ENCODE assay signal across 10 mouse cellular contexts in the genomic region with DNA sequence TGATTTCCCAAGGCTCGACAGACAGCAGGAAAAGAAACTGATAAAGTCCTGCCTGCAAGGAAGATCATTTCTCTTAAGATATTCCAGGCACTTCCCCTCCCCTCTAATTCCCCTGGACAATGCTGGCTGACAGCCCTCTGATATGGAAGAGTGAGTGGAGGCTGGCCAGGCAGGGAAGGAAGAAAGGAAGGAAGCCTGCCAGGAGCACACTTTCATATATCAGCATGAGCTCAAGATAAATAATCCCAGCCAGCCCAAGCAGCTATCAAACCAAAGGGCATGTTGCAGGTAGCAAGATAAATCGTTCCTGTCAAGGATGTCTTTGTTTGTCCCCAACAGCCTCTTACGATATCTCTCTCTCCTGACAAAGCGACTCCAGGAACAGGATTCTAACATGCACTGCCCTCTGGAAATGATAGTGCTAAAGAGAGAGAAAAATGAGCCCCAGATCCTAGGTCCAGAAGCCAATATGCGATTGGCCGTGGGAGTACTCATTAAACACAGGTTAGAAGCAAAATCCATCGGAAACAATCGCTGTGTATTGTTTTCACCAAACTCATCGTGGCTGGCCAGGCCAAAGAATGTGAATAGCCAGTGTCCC. TPM values are rescaled to one million over a fixed set of nuclear protein-coding genes. Genes with fewer than 3 reads are reported as not detected.
A peak's percentile ranks its signal among the peaks of the same experiment; 100 is the strongest.
DNase-seq lines count a peak whose midpoint lies in the region; ATAC-seq and TF ChIP-seq lines count a peak whose summit lies in the region.
"Had no signal": no experiment of that assay in that cellular context is flagged by ENCODE, and none has a peak within 500 bp of the region (broad histone marks: within the 10 kb centered on the region; RNA-seq: fewer than 3 reads in every experiment).

No protein-coding gene starts in this region.

- peaks cover 2% of the 10 kb centered on the region; the same call in 1 of the 2 replicates for H3K4me1 ChIP-seq in liver, postnatal 0 days (ENCODE audit: insufficient read depth)
- peaks cover 13% of the 10 kb centered on the region for H3K4me1 ChIP-seq in midbrain, embryonic 15.5 days
- H3K4me1 ChIP-seq: neural tube, embryonic 12.5 days had no signal

- ATAC-seq in liver, postnatal 0 days: no peak
- ATAC-seq in midbrain, embryonic 15.5 days (replicated peaks): peak; percentile 37; the same call in 1 of the 2 replicates
- ATAC-seq in frontal cortex, adult (ENCODE audit: low TSS enrichment): no peak

- TF ChIP-seq CTCF in liver, postnatal 0 days (IDR thresholded peaks at IDR 0.05; ENCODE audit: low read depth): no peak

- no peak for TF ChIP-seq EP300 in liver, postnatal 0 days (IDR thresholded peaks at IDR 0.05; ENCODE audit: low read depth)

- intact Hi-C loops in heart, postnatal 14 days (cut with DNase I): no loop called here

- no peak overlapping the region for H3K4me3 ChIP-seq in liver, postnatal 0 days (ENCODE audit: low read depth, low read length)
- no peak overlapping the region for H3K4me3 ChIP-seq in midbrain, embryonic 15.5 days
- H3K4me3 ChIP-seq: neural tube, embryonic 12.5 days had no signal

- no peaks in the 10 kb centered on the region for H3K27me3 ChIP-seq in liver, postnatal 0 days (ENCODE audit: insufficient read depth, low read length)
- no peaks in the 10 kb centered on the region for H3K27me3 ChIP-seq in midbrain, embryonic 15.5 days (replicated peaks)
- H3K27me3 ChIP-seq: neural tube, embryonic 12.5 days had no signal

- no peak overlapping the region for H3K27ac ChIP-seq in liver, postnatal 0 days (ENCODE audit: low read depth)
- H3K27ac ChIP-seq in midbrain, embryonic 15.5 days: peak overlapping the region; percentile 62
- H3K27ac ChIP-seq: neural tube, embryonic 12.5 days had no signal

- H3K4me2 ChIP-seq in liver, postnatal 0 days (ENCODE audit: low read depth, low read length): no peak overlapping the region
- H3K4me2 ChIP-seq in midbrain, embryonic 15.5 days: no peak overlapping the region
- H3K4me2 ChIP-seq: neural tube, embryonic 12.5 days had no signal

- H3K36me3 ChIP-seq in liver, postnatal 0 days (replicated peaks; ENCODE audit: insufficient read depth, low read length): no peaks in the 10 kb centered on the region
- H3K36me3 ChIP-seq in midbrain, embryonic 15.5 days (replicated peaks): no peaks in the 10 kb centered on the region
- H3K36me3 ChIP-seq: neural tube, embryonic 12.5 days had no signal

- no peaks in the 10 kb centered on the region for H3K9me3 ChIP-seq in liver, postnatal 0 days (ENCODE audit: low read length)
- no peaks in the 10 kb centered on the region for H3K9me3 ChIP-seq in midbrain, embryonic 15.5 days
- H3K9me3 ChIP-seq: neural tube, embryonic 12.5 days had no signal

- no peak overlapping the region for H3K9ac ChIP-seq in liver, postnatal 0 days (replicated peaks)
- no peak overlapping the region for H3K9ac ChIP-seq in midbrain, embryonic 15.5 days
- H3K9ac ChIP-seq: neural tube, embryonic 12.5 days had no signal

- WGBS in liver, postnatal 0 days (ENCODE audit: insufficient replicate concordance): 35% methylated on average over 9 of the region's 9 CpGs
- 48% methylated on average over 9 of the region's 9 CpGs for WGBS in midbrain, embryonic 15.5 days

- DNase-seq in liver: peak; percentile 6
- no peak for DNase-seq in liver, postnatal 0 days
- DNase-seq in heart, postnatal 14 days: peak; percentile 7 to 16
- DNase-seq in kidney, postnatal 25 days: peak; percentile 26 to 41
- no peak for DNase-seq in spleen, postnatal 10 days (ENCODE audit: low spot score in 2 of 2)
- DNase-seq: adrenal gland, postnatal 10 days; gastrocnemius, postnatal 25 days had no signal

RNA-seq across cellular contexts. Expression of a gene that starts 58.8 kb away (rescaled TPM):
- 9.1 and 11.8 TPM in 2 replicates for polyA plus RNA-seq in liver, postnatal 0 days (2015; fragmentation: Nextera tagmentation; extraction: Ambion mirVana)
- total RNA-seq in heart, postnatal 14 days (2021): 10 to 100 TPM; 10.3 to 12.3 TPM
- 65.7 and 68.2 TPM in 2 replicates for polyA plus RNA-seq in midbrain, embryonic 15.5 days (2015; fragmentation: Nextera tagmentation; extraction: Ambion mirVana)

Comparison
In these comparisons a context has a peak if more than half of its experiments do, and no peak if none do; other contexts are left out.
1. DNase-seq: peak in liver (single experiment), heart, postnatal 14 days (2 of 2) and kidney, postnatal 25 days (2 of 2); none in liver, postnatal 0 days (single experiment) and spleen, postnatal 10 days (0 of 2).